Mouse (Mus musculus) hindbrain, embryonic 15.5 days (tissue): ENCODE data around the gene Nop9. TPM values are rescaled to one million over a fixed set of nuclear protein-coding genes. Genes with fewer than 3 reads are reported as not detected.

Experiments used
- ATAC-seq: fragments of 200-750 bp; cut with Nextera tagmentation; 2 replicates; pipeline ENCODE4 v1.8.0; 2017; ENCODE audit warnings: low read depth, moderate number of reproducible peaks, moderate TSS enrichment; ENCODE audit not compliant: low FRiP score
- H3K27ac ChIP-seq: fragments of 300-500 bp; sonication (generic); replicated peaks from 2 replicates; pipeline ENCODE4 v1.5.1; 2015; ENCODE audit warnings: mild to moderate bottlenecking, inconsistent platforms
- H3K27me3 ChIP-seq: fragments of 300-500 bp; sonication (generic); 2 replicates; pipeline ENCODE4 v1.6.1; 2015; ENCODE audit warnings: control low read depth, inconsistent platforms
- H3K36me3 ChIP-seq: fragments of 300-500 bp; sonication (generic); 2 replicates; pipeline ENCODE4 v1.6.1; 2015; ENCODE audit warnings: control low read depth, inconsistent platforms
- H3K4me1 ChIP-seq: fragments of 300-500 bp; sonication (generic); replicated peaks from 2 replicates; pipeline ENCODE4 v1.6.1; 2015; ENCODE audit warnings: control low read depth, inconsistent platforms
- H3K4me2 ChIP-seq: fragments of 300-500 bp; sonication (generic); 2 replicates; pipeline ENCODE4 v1.6.1; 2015; ENCODE audit warnings: moderate library complexity, mild to moderate bottlenecking, inconsistent platforms
- H3K4me3 ChIP-seq: fragments of 300-500 bp; sonication (generic); 2 replicates; pipeline ENCODE4 v1.5.1; 2015; ENCODE audit warnings: mild to moderate bottlenecking, inconsistent platforms
- H3K9ac ChIP-seq: fragments of 300-500 bp; sonication (generic); 2 replicates; pipeline ENCODE4 v1.6.1; 2015; ENCODE audit warnings: inconsistent platforms
- H3K9me3 ChIP-seq: fragments of 300-500 bp; sonication (generic); 2 replicates; pipeline ENCODE4 v1.6.1; 2016; ENCODE audit warnings: control low read depth, inconsistent platforms
- WGBS: fragments of 180-500 bp; shearing (Covaris S2); methylation state at CpG from one replicate; pipeline ENCODE4 v1.1.7; 2015; 5-methylcytosine and 5-hydroxymethylcytosine counted together
- polyA plus RNA-seq: library from polyadenylated mRNA; unstranded; fragments of >200 nt; fragmentation: Nextera tagmentation; extraction: Ambion mirVana; gene quantifications from 2 replicates; pipeline ENCODE4 v1.2.1, GENCODE M21; 2015

The Nop9 gene
- polyA plus RNA-seq, 1 experiment from 2014 or later: 29.8 TPM

GRCm38 (mm10) chr14:55716884-55717283 is 28.6 kb upstream of the Nop9 start:
- Histone ChIP-seq H3K36me3 (peaks cover 12% of the 10 kb centered on the region), H3K4me3 (no peak overlapping the region), H3K4me1 (peaks cover 11% of the 10 kb centered on the region), H3K4me2 (no peak overlapping the region), H3K27ac (no peak overlapping the region), H3K27me3 (peaks cover 7% of the 10 kb centered on the region; the same call in 1 of the 2 replicates), H3K9me3 (no peaks in the 10 kb centered on the region), H3K9ac (no peak overlapping the region)
- ATAC-seq: no peak
- 81% methylated on average over 8 of the region's 8 CpGs for WGBS

GRCm38 (mm10) chr14:55719737-55720136 is 25.8 kb upstream of the Nop9 start:
- H3K9ac ChIP-seq: no peak overlapping the region
- 88% methylated on average over 6 of the region's 6 CpGs for whole genome bisulfite sequencing
- no peaks in the 10 kb centered on the region for H3K27me3 ChIP-seq
- no peak overlapping the region for H3K4me2 ChIP-seq
- peaks cover 15% of the 10 kb centered on the region for H3K4me1 ChIP-seq
- H3K36me3 ChIP-seq: peaks cover 12% of the 10 kb centered on the region
- no peak for ATAC-seq
- no peaks in the 10 kb centered on the region for H3K9me3 ChIP-seq
- H3K4me3 ChIP-seq: no peak overlapping the region
- H3K27ac ChIP-seq: no peak overlapping the region

GRCm38 (mm10) chr14:55720666-55721065 is 24.8 kb upstream of the Nop9 start:
- no peak overlapping the region for H3K27ac ChIP-seq
- peak overlapping the region; percentile 62; the same call in 1 of the 2 replicates for H3K4me3 ChIP-seq
- WGBS: 93% methylated on average over 12 of the region's 12 CpGs
- peaks cover 15% of the 10 kb centered on the region for H3K4me1 ChIP-seq
- H3K9ac ChIP-seq: no peak overlapping the region
- H3K4me2 ChIP-seq: peak overlapping the region; percentile 65; the same call in 1 of the 2 replicates
- no peaks in the 10 kb centered on the region for H3K9me3 ChIP-seq
- no peak for ATAC-seq
- no peaks in the 10 kb centered on the region for H3K27me3 ChIP-seq
- H3K36me3 ChIP-seq: peaks cover 12% of the 10 kb centered on the region

GRCm38 (mm10) chr14:55721076-55721475 is 24.4 kb upstream of the Nop9 start:
- Histone ChIP-seq H3K4me2 (peak overlapping the region; percentile 65), H3K9ac (peak overlapping the region; percentile 62), H3K9me3 (no peaks in the 10 kb centered on the region), H3K36me3 (peaks cover 12% of the 10 kb centered on the region), H3K4me3 (peak overlapping the region; percentile 62), H3K4me1 (peaks cover 15% of the 10 kb centered on the region), H3K27me3 (no peaks in the 10 kb centered on the region), H3K27ac (peak overlapping the region; percentile 82; the same call in 1 of the 2 replicates)
- 78% methylated on average over 6 of the region's 6 CpGs for WGBS
- ATAC-seq: no peak

- Histone ChIP-seq H3K27me3 (no peaks in the 10 kb centered on the region), H3K4me3 (peak within 1 kb of the TSS; percentile 62), H3K4me2 (peak within 1 kb of the TSS; percentile 65), H3K9me3 (no peaks in the 10 kb centered on the region), H3K36me3 (peaks cover 12% of the 10 kb centered on the region), H3K9ac (peak within 1 kb of the TSS; percentile 62), H3K27ac (peak within 1 kb of the TSS; percentile 82), H3K4me1 (peaks cover 15% of the 10 kb centered on the region)
- WGBS: under 1% methylated on average over 49 of the region's 50 CpGs
- peak; percentile 97 for ATAC-seq
These were observed 23.6 kb upstream of the Nop9 start, which contains the start of gene Rabggta for GRCm38 (mm10) chr14:55721700-55722437. Rabggta (minus strand) TSS chr14:55722263.

GRCm38 (mm10) chr14:55722438-55722945 is 23.0 kb upstream of the Nop9 start:
- Histone ChIP-seq H3K4me3 (peak overlapping the region; percentile 62), H3K4me2 (peak overlapping the region; percentile 65), H3K27me3 (no peaks in the 10 kb centered on the region), H3K9me3 (no peaks in the 10 kb centered on the region), H3K4me1 (peaks cover 15% of the 10 kb centered on the region), H3K27ac (0 out of 2 replicates have a peak overlapping the region, but pooled peaks have one; percentile 25), H3K9ac (no peak overlapping the region; the same call in 1 of the 2 replicates), H3K36me3 (peaks cover 10% of the 10 kb centered on the region)
- WGBS: 47% methylated on average over 8 of the region's 8 CpGs
- no peak; the same call in 1 of the 2 replicates for ATAC-seq

- 97% methylated on average over 7 of the region's 7 CpGs for WGBS
- Histone ChIP-seq H3K4me2 (no peak overlapping the region), H3K9me3 (no peaks in the 10 kb centered on the region), H3K27me3 (no peaks in the 10 kb centered on the region), H3K9ac (no peak overlapping the region), H3K36me3 (peaks cover 4% of the 10 kb centered on the region; the same call in 1 of the 2 replicates), H3K4me1 (peaks cover 15% of the 10 kb centered on the region), H3K4me3 (no peak overlapping the region), H3K27ac (no peak overlapping the region)
- no peak for ATAC-seq
These were observed 22.1 kb upstream of the Nop9 start for GRCm38 (mm10) chr14:55723433-55723832.

- H3K4me2 ChIP-seq: no peak overlapping the region
- H3K27me3 ChIP-seq: no peaks in the 10 kb centered on the region
- peaks cover 15% of the 10 kb centered on the region for H3K4me1 ChIP-seq
- H3K9ac ChIP-seq: no peak overlapping the region
- no peaks in the 10 kb centered on the region for H3K9me3 ChIP-seq
- no peak overlapping the region for H3K27ac ChIP-seq
- no peak overlapping the region for H3K4me3 ChIP-seq
- no peak for ATAC-seq
- WGBS: 60% methylated on average over 8 of the region's 8 CpGs
- no peaks in the 10 kb centered on the region for H3K36me3 ChIP-seq
These were observed 21.1 kb upstream of the Nop9 start for GRCm38 (mm10) chr14:55724411-55724871.

GRCm38 (mm10) chr14:55726261-55726660 is 19.2 kb upstream of the Nop9 start:
- no peaks in the 10 kb centered on the region for H3K36me3 ChIP-seq
- peaks cover 7% of the 10 kb centered on the region for H3K4me1 ChIP-seq
- H3K9me3 ChIP-seq: no peaks in the 10 kb centered on the region
- H3K9ac ChIP-seq: no peak overlapping the region
- no peak overlapping the region for H3K4me3 ChIP-seq
- no peak for ATAC-seq
- no peaks in the 10 kb centered on the region for H3K27me3 ChIP-seq
- H3K27ac ChIP-seq: no peak overlapping the region
- H3K4me2 ChIP-seq: no peak overlapping the region

- no peaks in the 10 kb centered on the region for H3K27me3 ChIP-seq
- WGBS: 73% methylated on average over 8 of the region's 8 CpGs
- H3K4me3 ChIP-seq: no peak overlapping the region
- no peaks in the 10 kb centered on the region for H3K9me3 ChIP-seq
- no peak overlapping the region for H3K9ac ChIP-seq
- ATAC-seq: no peak
- no peak overlapping the region for H3K27ac ChIP-seq
- H3K36me3 ChIP-seq: no peaks in the 10 kb centered on the region
- no peaks in the 10 kb centered on the region for H3K4me1 ChIP-seq
- H3K4me2 ChIP-seq: no peak overlapping the region
These were observed 17.4 kb upstream of the Nop9 start for GRCm38 (mm10) chr14:55727889-55728685.

GRCm38 (mm10) chr14:55730116-55730515 is 15.4 kb upstream of the Nop9 start:
- WGBS: 68% methylated on average over 7 of the region's 7 CpGs
- no peaks in the 10 kb centered on the region for H3K36me3 ChIP-seq
- peak overlapping the region; percentile 62 for H3K27ac ChIP-seq
- no peak overlapping the region for H3K4me2 ChIP-seq
- ATAC-seq: no peak
- H3K4me3 ChIP-seq: no peak overlapping the region
- H3K9ac ChIP-seq: no peak overlapping the region
- no peaks in the 10 kb centered on the region for H3K4me1 ChIP-seq
- H3K9me3 ChIP-seq: no peaks in the 10 kb centered on the region
- no peaks in the 10 kb centered on the region for H3K27me3 ChIP-seq
